Mouse (Mus musculus): ENCODE data around the gene Ostf1. TPM values are rescaled to one million over a fixed set of nuclear protein-coding genes. Genes with fewer than 3 reads are reported as not detected.
"Not testable (repeated sequence)": the region's sequence is repeated elsewhere in the genome, so short reads cannot be mapped to it uniquely, and the experiment has no call there.

Ostf1 gene
- polyA plus RNA-seq, 1 experiment from 2014 or later: 103 TPM

DNA sequence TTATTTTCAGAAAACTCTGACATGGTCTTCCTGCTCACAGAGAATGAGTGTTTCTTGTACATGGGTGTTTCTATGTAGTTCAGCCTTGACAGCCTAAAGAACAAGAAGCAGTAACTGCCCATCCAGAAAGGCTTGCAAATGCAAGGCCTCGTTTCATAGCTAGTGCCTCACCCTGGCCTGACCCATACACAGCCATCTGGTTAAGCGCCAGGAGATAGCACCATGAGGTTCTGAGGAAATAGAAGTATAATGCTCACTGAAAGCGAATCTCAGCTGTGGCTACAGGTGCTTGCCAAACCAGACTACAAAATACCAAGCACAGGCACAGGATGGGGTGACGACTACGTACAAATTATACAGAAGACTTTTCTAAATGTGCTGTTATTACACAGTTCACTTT, 34.7 kb downstream of the Ostf1 start:
- Histone ChIP-seq H3K27ac (no peak overlapping the region), H3K4me3 (no peak overlapping the region), H3K27me3 (no peaks in the 10 kb centered on the region), H3K9me3 (no peaks in the 10 kb centered on the region), H3K9ac (no peak overlapping the region), H3K36me3 (no peaks in the 10 kb centered on the region), H3K4me1 (peaks cover 3% of the 10 kb centered on the region; the same call in 1 of the 2 replicates), H3K4me2 (no peak overlapping the region)
- WGBS: 77% methylated on average over 5 of the region's 5 CpGs
- ATAC-seq (ENCODE audit: borderline replicate concordance, extremely low read depth, low FRiP score, low TSS enrichment): no peak

- 68% methylated on average over 10 of the region's 10 CpGs for WGBS
- H3K27me3 ChIP-seq: no peaks in the 10 kb centered on the region
- H3K4me1 ChIP-seq: peaks cover 20% of the 10 kb centered on the region
Measured at GRCm38 (mm10) chr19:18593722-18594121, 37.9 kb downstream of the Ostf1 start.

GRCm38 (mm10) chr19:18592919-18593318, 38.7 kb downstream of the Ostf1 start:
- peaks cover 20% of the 10 kb centered on the region for H3K4me1 ChIP-seq
- no peaks in the 10 kb centered on the region for H3K9me3 ChIP-seq
- H3K9ac ChIP-seq: no peak overlapping the region
- 76% methylated on average over 6 of the region's 6 CpGs for WGBS
- H3K27me3 ChIP-seq: no peaks in the 10 kb centered on the region
- no peak overlapping the region for H3K4me2 ChIP-seq
- H3K36me3 ChIP-seq: no peaks in the 10 kb centered on the region
- no peak for ATAC-seq (ENCODE audit: borderline replicate concordance, extremely low read depth, low FRiP score, low TSS enrichment)
- H3K4me3 ChIP-seq: no peak overlapping the region
- no peak overlapping the region for H3K27ac ChIP-seq

More at GRCm38 (mm10) chr19:18593722-18594121, 37.9 kb downstream of the Ostf1 start:
- H3K9me3 ChIP-seq: no peaks in the 10 kb centered on the region
- no peak overlapping the region for H3K4me2 ChIP-seq
- ATAC-seq (ENCODE audit: borderline replicate concordance, extremely low read depth, low FRiP score, low TSS enrichment): no peak
- no peaks in the 10 kb centered on the region for H3K36me3 ChIP-seq
- H3K9ac ChIP-seq: no peak overlapping the region
- no peak overlapping the region for H3K27ac ChIP-seq
- H3K4me3 ChIP-seq: no peak overlapping the region

DNA sequence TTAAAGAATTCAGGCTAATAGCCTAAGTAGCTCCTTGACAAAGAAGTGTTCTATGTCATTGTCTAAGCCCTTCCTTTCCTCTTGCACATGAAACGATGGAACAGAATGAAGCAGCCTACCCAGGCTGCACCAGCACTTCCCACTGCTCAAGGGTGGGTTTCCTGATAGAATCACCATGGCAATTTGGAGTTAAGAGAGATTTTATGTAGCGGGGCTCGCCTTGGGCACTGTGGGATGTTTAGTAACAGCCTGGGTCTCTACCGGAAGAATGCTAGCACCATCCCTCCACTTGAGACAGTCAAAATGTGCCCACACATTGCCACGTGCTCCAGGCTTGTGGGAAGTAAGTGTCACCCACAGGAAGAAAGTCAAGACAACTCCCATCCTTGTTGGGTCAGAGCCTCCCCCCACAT, 40.7 kb downstream of the Ostf1 start:
- WGBS: 43% methylated on average over 5 of the region's 5 CpGs
- Histone ChIP-seq H3K27me3 (no peaks in the 10 kb centered on the region), H3K4me3 (no peak overlapping the region), H3K9ac (no peak overlapping the region), H3K4me2 (no peak overlapping the region), H3K9me3 (no peaks in the 10 kb centered on the region), H3K36me3 (no peaks in the 10 kb centered on the region), H3K4me1 (peaks cover 23% of the 10 kb centered on the region), H3K27ac (peak overlapping the region; percentile 20; the same call in 1 of the 2 replicates)
- no peak for ATAC-seq (ENCODE audit: borderline replicate concordance, extremely low read depth, low FRiP score, low TSS enrichment)

DNA sequence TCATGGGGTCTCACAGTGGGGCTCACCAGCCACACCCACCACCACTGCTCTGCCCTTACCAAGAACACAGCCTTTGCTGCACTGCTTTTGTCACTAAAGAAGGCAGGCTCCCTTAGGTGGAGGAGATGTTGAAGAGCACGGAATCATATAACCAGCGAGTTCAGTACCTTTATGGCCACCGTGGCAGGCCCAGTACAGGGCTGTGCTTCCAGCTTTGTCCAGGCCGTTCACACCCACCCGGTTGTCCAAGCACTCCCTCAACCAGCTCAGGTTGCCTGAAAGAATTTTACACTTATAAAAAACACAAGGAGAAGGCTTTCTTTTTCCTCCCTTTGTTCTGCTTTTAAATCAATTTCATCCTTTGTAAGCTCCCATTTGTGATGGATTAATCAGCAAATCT, 41.4 kb downstream of the Ostf1 start:
- no peaks in the 10 kb centered on the region for H3K36me3 ChIP-seq
- no peak overlapping the region for H3K4me3 ChIP-seq
- WGBS: 60% methylated on average over 5 of the region's 5 CpGs
- ATAC-seq (ENCODE audit: borderline replicate concordance, extremely low read depth, low FRiP score, low TSS enrichment): no peak
- H3K4me1 ChIP-seq: peaks cover 23% of the 10 kb centered on the region
- H3K9ac ChIP-seq: no peak overlapping the region
- no peaks in the 10 kb centered on the region for H3K9me3 ChIP-seq
- no peak overlapping the region for H3K4me2 ChIP-seq
- no peaks in the 10 kb centered on the region for H3K27me3 ChIP-seq
- H3K27ac ChIP-seq: peak overlapping the region; percentile 34; the same call in 1 of the 2 replicates

DNA sequence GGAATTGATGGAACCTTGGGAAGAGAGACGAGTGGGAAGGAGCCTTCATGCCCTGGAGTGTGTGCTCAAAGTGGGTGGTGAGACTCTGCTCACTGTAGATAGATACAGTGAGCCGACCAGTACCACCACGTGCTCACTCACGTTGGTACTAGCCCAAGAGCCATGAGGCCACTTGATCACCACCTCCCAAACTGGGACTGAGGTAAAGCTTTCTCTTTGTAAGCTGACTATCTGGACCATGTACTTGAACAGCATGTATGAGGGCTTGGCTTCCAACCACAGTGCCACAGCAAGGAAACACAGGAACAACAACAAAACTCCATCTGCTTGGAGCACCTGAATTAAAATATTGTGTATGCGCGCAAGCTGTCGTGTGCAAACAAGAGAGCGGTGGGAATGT, 42.3 kb downstream of the Ostf1 start:
- peak overlapping the region; percentile 41; the same call in 1 of the 2 replicates for H3K27ac ChIP-seq
- WGBS: 72% methylated on average over 8 of the region's 8 CpGs
- H3K4me2 ChIP-seq: no peak overlapping the region
- H3K27me3 ChIP-seq: no peaks in the 10 kb centered on the region
- no peak overlapping the region for H3K9ac ChIP-seq
- H3K4me1 ChIP-seq: peaks cover 23% of the 10 kb centered on the region
- ATAC-seq (ENCODE audit: borderline replicate concordance, extremely low read depth, low FRiP score, low TSS enrichment): no peak
- H3K9me3 ChIP-seq: no peaks in the 10 kb centered on the region
- H3K4me3 ChIP-seq: no peak overlapping the region
- 0 out of 2 replicates have a peak, but pooled peaks cover 4% of the 10 kb centered on the region for H3K36me3 ChIP-seq

DNA sequence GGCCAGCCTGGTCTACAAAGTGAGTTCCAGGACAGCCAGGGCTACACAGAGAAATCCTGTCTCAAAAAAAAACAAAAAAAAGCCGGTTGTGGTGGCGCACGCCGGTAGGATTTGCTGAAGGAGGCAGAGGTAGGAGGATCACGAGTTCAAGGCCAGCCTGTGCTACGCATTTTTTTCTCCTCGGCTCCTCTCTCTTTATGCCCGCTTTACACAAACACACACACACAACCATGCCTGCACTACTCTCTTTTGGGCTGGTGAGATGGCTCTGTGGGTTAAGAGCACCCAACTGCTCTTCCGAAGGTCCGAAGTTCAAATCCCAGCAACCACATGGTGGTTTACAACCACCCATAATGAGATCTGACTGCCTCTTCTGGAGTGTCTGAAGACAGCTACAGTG, 42.8 kb downstream of the Ostf1 start:
- not testable (repeated sequence) for H3K4me3 ChIP-seq; H3K27me3 ChIP-seq; H3K9ac ChIP-seq; ATAC-seq (ENCODE audit: borderline replicate concordance, extremely low read depth, low FRiP score, low TSS enrichment); H3K9me3 ChIP-seq; H3K27ac ChIP-seq; H3K36me3 ChIP-seq; H3K4me2 ChIP-seq
- 95% methylated on average over 10 of the region's 10 CpGs for WGBS
- peaks cover 23% of the 10 kb centered on the region for H3K4me1 ChIP-seq

GRCm38 (mm10) chr19:18588243-18588642, 43.4 kb downstream of the Ostf1 start:
- Histone ChIP-seq H3K9me3 (no peaks in the 10 kb centered on the region), H3K4me3 (no peak overlapping the region), H3K9ac (no peak overlapping the region), H3K27ac (0 out of 2 replicates have a peak overlapping the region, but pooled peaks have one; percentile 46), H3K27me3 (no peaks in the 10 kb centered on the region), H3K4me2 (no peak overlapping the region), H3K4me1 (peaks cover 23% of the 10 kb centered on the region), H3K36me3 (0 out of 2 replicates have a peak, but pooled peaks cover 5% of the 10 kb centered on the region)
- no peak for ATAC-seq (ENCODE audit: borderline replicate concordance, extremely low read depth, low FRiP score, low TSS enrichment)
- WGBS: 87% methylated on average over 1 of the region's 1 CpGs

GRCm38 (mm10) chr19:18587118-18587517, 44.5 kb downstream of the Ostf1 start:
- 50% methylated on average over 9 of the region's 9 CpGs for WGBS
- Histone ChIP-seq H3K4me2 (no peak overlapping the region; the same call in 1 of the 2 replicates), H3K4me1 (peaks cover 22% of the 10 kb centered on the region), H3K36me3 (0 out of 2 replicates have a peak, but pooled peaks cover 5% of the 10 kb centered on the region), H3K27ac (peak overlapping the region; percentile 49; the same call in 1 of the 2 replicates), H3K9me3 (no peaks in the 10 kb centered on the region), H3K9ac (no peak overlapping the region), H3K4me3 (no peak overlapping the region), H3K27me3 (no peaks in the 10 kb centered on the region)
- peak; percentile 76 for ATAC-seq (ENCODE audit: borderline replicate concordance, extremely low read depth, low FRiP score, low TSS enrichment)

- no peak for ATAC-seq (ENCODE audit: borderline replicate concordance, extremely low read depth, low FRiP score, low TSS enrichment)
- WGBS: 85% methylated on average over 7 of the region's 7 CpGs
- 0 out of 2 replicates have a peak, but pooled peaks cover 6% of the 10 kb centered on the region for H3K4me1 ChIP-seq
- no peak overlapping the region for H3K27ac ChIP-seq
- no peak overlapping the region for H3K4me3 ChIP-seq
- no peaks in the 10 kb centered on the region for H3K9me3 ChIP-seq
- no peak overlapping the region for H3K4me2 ChIP-seq
- H3K9ac ChIP-seq: no peak overlapping the region
- 0 out of 2 replicates have a peak, but pooled peaks cover 5% of the 10 kb centered on the region for H3K36me3 ChIP-seq
- H3K27me3 ChIP-seq: no peaks in the 10 kb centered on the region
Measured at GRCm38 (mm10) chr19:18584621-18585020, 47.0 kb downstream of the Ostf1 start.

DNA sequence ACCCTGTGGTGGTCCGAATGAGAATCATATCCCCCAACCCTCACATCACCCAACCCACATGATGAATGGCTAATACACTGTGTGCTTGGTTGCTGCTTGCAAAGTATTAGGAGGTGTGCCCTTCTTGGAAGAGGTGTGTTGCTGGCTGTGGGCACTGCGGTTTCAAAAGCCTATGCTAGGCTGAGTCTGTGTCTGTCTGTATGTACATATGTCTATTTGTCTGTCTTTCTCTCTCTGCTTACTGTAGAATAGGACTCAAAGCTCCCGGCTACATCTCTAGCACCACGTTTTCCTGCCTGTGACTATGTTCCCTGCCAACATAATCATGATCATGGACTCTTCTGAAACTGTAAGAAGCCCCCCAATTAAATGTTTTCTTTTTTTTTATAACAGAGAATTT, 47.9 kb downstream of the Ostf1 start:
- Histone ChIP-seq H3K9ac (no peak overlapping the region), H3K27ac (no peak overlapping the region), H3K36me3 (0 out of 2 replicates have a peak, but pooled peaks cover 5% of the 10 kb centered on the region), H3K4me3 (no peak overlapping the region), H3K4me2 (no peak overlapping the region), H3K9me3 (no peaks in the 10 kb centered on the region), H3K4me1 (0 out of 2 replicates have a peak, but pooled peaks cover 5% of the 10 kb centered on the region), H3K27me3 (no peaks in the 10 kb centered on the region)
- no peak for ATAC-seq (ENCODE audit: borderline replicate concordance, extremely low read depth, low FRiP score, low TSS enrichment)
- 90% methylated on average over 4 of the region's 4 CpGs for WGBS

DNA sequence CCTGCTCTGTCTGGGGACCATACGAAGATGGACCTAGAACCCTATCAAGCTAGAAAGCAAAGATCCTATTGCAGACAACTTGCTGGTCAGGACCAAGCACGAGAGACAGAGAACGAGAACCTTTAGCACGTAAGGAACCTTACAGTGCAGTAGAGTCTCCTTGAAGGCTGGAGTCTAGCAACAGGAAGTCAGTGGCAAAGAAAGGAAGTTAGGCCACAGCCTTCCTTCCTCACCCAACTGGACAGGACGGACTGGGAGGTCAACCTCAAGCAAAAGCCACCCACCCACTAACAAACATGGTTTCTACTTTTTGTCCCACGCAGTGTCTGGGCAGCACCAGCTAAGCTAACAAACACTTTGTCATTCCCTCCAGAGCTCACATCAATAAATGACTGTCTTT, 48.7 kb downstream of the Ostf1 start:
- ATAC-seq (ENCODE audit: borderline replicate concordance, extremely low read depth, low FRiP score, low TSS enrichment): no peak
- Histone ChIP-seq H3K27ac (no peak overlapping the region), H3K9ac (no peak overlapping the region), H3K36me3 (0 out of 2 replicates have a peak, but pooled peaks cover 5% of the 10 kb centered on the region), H3K4me2 (no peak overlapping the region), H3K4me3 (no peak overlapping the region), H3K27me3 (no peaks in the 10 kb centered on the region), H3K4me1 (0 out of 2 replicates have a peak, but pooled peaks cover 12% of the 10 kb centered on the region), H3K9me3 (no peaks in the 10 kb centered on the region)
- 70% methylated on average over 6 of the region's 6 CpGs for WGBS
